Mouse (Mus musculus) lung, postnatal 36 days (tissue): ENCODE results near the gene Uba52.
"Not testable (repeated sequence)": the region's sequence is repeated elsewhere in the genome, so short reads cannot be mapped to it uniquely, and the experiment has no call there.

Experiments used
- DNase-seq: peaks from one replicate; pipeline ENCODE4 v3.0.0; 2022; ENCODE audit warnings: mixed read lengths

Gene Uba52

DNA sequence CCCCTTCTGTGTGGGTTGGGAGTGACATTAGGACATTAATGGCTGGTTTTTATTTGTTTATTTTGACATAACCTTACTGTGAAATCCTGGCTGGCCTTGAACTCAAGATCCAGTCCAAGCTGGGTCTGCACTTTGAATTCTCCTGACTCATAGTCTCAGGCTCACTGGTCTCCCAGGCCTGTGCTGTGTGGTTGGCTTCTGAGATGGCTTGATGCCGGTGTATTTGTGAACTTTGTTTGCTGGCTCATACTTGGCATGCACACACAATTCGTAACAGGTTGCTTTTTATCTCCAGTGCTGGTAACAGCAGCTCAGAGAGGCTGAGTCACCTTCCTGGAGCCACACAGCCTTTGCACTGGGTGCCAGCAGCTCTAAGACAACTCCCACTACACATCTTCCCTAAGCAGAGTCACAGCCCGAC, 19.1 kb upstream of the Uba52 start:
- no peak for DNase-seq

DNA sequence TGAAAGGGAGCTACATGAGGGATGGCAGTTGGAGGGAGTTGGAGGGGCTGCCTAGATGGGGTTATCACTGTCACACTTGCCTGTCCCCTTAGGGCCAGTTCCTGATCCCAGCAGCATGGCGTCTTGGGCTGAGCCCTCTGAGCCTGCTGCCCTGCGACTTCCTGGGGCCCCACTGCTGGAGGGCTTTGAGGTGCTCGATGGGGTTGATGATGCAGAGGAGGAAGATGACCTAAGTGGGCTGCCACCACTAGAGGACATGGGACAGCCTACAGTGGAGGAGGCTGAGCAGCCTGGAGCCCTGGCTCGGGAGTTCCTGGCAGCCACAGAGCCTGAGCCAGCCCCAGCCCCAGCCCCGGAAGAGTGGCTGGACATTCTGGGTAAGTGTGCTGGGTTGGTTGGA, 18.7 kb upstream of the Uba52 start:
- DNase-seq: no peak

DNA sequence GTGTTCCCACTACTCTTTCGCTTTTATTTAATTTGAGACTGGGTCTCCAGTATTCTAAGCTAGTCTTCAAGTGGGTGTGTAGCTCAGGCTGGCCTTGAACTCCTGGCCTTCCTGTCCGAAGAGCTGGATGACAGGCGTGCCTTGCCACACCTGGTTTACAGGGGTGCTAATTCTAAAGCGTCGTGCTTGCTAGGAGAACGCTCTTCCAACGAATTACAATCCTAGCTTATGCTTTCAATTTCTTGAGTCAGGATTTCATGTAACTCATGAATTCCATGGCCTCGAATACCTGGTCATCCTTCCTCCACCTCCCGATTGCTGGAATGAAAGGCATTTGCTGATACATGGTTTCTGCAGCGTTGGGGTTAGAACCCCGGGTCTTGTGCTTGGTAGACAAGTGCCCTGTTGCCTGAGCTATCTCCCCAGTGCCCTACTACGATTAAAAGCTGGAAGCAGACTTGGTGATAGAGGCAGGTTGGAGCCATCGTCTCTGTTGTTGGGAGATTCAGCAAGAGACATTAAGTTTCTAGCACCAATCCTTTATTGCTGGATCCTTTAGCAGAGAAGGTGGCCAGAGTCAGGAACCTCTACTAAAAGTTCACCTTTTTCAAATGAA, 17.7 kb upstream of the Uba52 start:
- DNase-seq: no peak

DNA sequence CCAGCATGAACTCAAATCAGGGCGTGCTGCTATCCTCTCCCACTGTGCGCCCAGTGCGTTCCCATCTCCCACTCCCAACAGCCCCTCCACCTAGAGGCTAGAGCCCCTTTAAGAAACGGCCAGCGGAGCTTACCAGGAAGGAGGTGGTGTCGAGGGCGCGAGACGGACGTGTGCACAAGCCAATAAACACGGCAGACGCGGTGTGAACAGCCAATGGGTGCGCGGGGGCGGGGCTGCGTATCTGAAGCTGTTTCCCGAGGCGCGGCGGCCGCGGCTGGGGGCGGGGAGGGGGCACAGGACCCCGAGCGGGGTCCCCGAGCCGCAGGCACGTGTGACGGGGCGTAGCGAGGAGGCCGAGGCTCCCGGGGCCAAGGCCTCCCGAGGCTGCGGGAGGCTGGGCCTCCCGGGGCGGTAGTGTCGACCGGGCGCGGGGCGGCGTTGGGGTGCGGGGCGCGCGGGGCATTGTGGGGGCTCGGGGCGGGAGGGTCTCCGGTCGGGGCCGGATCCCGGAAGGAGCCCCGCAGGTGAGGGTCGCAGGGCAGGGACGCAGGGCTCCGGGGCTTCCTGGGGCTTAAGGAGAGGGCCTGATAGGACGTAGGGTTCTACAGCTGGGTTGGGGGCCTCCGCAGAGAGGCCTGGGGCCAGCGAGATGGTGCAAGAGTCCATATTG, 17.0 kb upstream of the Uba52 start, which contains the start of the genes Fkbp8 and Kxd1:
Fkbp8 (plus strand) TSS at position 213 of the 670 bp plus-strand sequence.
Kxd1 (minus strand) TSS at position 445 of the 670 bp plus-strand sequence.
- DNase-seq: peak; percentile 99

DNA sequence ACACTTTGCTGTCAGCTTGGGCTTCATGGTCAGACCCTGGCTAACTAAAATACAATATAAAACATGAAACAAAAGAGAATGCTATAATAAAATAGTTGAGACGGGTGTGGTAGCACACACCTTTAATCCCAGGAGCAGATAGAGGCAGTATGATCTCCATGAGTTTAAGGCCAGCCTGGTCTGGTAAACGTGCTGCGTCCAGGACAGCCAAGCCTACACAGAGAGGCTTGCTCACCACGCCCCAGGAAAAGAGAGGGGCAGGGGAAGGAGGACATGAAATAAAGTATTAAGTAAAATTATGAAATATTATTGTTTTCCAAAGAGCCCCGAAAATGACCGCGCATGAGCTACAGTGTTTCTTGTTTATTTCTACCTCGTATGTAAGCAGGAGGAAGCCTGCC, 16.5 kb upstream of the Uba52 start:
- no peak for DNase-seq

DNA sequence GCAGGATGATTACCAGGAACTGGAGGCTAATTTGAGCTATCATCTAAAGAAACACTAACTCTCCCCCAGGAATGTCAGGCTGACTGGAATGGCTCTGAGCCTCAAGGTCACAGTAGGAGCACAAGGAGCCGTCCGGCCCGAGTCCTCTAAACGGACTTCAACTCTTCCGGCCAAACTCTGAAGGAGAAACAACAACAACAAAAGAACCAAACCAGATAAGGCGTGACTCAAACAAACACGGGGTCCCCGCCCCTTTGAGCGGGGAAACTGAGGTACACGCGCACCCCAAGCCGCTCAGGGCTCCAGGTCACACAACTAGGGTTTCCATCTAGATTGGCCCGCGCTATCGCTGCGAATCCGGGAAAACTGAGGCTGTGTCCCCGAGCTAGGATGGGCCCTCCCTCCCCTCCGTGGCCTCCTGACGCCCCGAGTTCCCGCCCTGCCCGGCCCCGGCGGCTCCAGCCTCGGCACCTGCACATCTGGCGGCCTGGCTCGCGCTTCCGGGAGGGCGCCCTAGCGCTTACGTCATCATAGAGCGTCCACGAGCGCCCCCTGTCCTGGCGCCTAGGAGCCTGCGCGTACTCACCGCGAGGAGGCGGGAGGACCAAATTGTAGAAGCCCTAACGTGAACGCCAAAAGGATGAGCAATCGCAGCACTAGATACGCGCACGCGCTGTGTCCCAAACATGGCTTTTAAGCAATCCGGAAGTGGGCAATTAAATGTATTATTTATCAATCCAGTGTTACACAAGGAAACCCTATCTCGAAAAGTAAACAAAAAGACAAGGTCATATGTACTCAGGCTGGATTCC, 12.2 kb upstream of the Uba52 start:
- DNase-seq: peak; percentile 97

DNA sequence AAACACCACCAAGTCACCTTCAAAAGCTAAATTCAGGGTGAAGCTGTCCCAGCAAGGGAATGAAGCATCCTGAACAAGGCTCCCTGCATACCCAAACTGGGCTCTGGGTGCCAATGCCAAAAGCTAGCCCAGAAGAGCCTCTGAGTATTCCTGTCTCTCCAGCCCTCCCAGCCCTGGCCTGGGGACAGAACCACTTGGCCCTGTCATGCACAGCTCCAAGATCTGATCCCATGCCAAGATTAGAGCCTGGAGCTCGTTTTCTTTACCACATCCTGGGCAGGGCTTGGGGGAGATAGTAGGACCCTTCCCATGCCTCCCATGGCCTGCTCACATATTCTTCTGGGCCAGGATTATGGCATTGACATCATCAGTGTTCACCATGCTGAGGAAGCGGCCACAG, 9.0 kb upstream of the Uba52 start:
- DNase-seq: no peak

DNA sequence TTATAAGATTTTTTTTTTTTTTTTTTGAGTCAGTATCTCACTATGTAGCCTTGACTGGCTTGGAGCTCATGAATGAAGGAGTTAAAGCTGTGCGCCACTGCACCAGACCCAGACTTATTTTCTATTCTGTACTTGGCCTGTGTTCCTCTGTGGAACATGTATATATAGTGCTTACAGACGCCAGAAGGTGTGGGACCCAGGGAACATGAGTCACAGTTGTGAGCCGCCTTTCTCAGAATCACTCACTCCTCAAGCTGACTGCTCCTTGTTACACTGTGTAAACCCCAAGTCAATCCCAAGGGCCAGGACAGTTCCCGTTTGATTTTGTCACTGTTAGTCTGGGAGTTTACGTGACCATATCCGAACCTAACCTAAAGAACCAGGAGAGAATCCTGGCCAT, 8.4 kb upstream of the Uba52 start:
- no peak for DNase-seq

DNA sequence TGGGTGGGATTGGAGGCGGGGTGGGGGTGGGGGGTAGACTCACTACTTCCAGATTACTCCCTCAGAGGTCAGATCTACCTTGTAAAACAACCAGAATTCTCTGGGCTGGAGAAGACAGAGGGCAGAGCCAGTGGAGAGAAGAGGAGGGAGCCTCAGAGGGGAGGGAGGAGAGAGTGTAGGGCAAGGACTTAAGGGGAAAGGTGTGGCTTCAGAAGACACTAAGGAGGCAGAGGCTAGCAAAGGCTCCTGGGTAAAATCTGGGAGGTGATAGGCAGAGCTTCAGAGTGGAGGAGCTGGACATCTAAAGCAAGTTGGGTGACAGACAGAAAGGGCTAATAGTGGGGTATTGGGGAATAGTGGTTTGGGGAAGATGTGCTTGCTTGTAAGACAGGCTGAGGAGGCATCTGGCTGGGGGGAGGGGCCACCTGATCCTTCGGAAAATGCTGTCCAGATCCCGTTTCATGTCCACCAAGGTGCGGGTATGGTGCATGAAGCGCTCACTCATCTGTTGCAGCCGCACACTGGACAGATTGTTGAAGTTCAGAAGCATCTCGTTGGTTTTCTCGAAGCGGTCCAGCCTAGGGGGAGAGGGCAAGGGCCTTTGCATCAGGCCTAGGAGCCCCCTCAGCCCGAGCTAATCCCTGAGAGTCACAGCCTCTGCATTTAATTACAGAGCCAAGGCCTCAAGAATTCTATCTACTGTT, 7.5 kb upstream of the Uba52 start:
- DNase-seq: no peak

DNA sequence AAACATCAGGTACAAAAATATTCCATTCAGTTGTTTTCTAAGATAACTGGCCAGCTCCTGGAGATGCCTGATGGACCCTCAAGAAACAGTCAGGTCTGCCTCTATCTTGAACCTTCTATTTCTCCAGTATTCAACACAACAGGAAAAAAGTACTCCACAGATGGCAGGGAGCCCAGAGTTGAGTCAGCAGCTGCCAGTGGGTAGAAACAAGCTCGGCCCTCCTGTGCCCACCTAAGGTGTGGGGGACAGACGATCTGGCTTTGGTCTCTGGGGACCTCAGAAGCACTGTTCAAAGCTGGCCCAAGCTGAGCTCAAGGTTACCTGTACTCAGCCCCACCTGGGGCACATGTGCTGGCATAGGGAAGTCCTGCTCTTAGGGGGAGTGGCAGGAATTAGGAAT, 2.8 kb upstream of the Uba52 start:
- DNase-seq: peak; percentile 66

DNA sequence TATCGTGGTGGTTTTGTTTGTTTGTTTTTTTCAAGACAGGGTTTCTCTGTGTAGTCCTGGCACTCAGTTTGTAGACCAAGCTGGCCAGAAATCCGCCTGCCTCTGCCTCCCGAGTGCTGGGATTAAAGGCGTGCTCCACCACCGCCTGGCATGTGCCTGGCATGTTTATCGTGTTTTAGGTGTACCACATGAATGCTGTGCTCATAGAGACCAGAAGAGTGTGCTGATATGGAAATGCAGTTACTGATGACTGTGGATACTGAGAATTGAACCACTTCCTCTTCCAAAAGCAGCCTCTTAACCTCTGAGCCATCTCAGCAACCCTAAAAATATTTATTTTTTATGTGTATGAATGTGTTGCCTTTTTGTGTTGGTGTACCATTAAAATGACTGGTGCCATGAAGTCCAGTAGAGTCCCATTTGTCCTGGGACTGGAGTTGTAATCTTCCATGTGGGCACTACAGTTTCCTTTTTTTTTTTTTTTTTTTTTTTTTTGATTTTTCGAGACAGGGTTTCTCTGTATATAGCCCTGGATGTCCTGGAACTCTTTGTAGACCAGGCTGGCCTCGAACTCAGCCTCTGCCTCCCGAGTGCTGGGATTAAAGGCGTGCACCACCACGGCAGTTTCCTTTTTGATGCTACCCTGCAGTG, 1.8 kb upstream of the Uba52 start:
- DNase-seq: no peak

DNA sequence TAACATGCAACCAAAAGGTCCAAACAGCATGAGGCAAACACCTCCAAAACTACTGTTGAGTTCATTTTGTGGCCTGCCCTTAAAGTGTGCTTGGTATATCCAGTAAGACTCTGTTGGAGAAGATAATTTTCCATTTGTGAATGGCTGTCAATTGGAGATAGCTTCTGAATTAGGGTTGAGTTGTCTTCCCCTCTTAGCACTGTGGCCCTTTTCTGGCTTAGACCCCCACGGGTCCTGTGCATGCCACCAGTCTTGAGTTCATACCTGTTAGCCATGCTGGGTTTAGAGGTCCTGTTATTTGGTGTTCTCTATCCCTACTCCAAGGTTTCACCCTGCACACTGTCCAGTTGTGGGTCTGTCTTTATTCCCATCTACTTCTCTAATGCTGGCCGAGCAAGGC, 1.2 kb upstream of the Uba52 start:
- DNase-seq: no peak

DNA sequence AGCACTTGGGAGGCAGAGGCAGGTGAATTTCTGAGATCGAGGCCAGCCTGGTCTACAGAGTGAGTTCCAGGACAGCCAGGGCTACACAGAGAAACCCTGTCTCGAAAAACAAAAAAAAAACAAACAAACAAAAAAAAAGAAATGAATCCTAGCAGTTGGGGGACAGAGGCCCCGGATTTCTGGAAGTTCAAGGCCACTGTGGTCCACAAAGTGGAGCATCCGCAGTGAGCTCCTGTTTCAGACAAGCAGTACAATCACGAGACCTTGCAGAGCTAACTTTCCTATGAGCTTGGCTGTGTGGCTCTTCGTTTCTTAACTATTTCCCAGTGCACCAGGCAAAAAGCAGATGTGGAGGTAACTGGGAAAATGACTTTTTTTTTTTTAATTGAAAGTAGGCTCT, 573 bp upstream of the Uba52 start:
- DNase-seq: not testable (repeated sequence)

DNA sequence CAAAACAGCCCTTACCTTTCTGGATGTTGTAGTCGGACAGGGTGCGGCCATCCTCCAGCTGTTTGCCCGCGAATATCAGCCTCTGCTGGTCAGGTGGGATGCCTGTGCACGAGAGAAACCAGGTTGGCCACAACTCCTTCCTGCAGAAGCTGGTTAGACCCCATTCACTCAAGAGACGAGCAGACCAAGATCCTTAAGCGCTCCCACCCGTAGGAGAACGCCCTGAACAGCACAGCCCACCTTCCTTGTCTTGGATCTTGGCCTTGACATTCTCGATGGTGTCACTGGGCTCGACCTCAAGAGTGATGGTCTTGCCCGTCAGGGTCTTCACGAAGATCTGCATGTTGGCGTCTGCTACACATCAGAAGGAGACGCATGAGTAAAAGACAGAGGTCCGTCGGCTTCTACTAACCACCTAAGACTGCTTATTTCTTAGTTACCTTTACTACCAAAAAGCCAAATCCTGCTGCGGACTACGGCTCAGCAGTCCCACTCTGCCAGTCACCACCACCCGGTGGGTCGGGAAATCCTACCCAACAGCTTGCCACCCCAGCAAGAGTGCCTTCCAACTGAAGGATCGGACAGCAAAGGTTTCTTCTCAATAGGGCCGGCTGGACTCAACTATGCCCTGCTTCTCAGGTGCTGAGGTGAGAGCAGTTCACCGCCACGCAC, 1.2 kb downstream of the Uba52 start:
- DNase-seq: no peak

DNA sequence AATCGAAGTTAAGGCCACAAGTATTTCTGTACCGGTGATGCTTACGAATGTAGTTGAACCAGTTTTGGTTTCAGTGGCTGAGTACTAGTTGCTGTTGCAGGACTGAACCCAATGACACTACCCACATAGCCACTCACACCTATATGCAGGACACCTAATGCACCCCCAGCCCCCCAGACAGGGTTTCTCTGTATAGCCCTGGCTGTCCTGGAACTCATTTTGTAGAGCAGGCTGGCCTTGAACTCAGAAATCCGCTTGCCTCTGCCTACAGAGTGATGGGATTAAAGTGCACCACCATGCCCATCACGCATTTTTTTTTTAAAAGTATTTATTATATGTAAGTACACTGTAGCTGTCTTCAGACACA, 3.6 kb downstream of the Uba52 start:
- no peak for DNase-seq

DNA sequence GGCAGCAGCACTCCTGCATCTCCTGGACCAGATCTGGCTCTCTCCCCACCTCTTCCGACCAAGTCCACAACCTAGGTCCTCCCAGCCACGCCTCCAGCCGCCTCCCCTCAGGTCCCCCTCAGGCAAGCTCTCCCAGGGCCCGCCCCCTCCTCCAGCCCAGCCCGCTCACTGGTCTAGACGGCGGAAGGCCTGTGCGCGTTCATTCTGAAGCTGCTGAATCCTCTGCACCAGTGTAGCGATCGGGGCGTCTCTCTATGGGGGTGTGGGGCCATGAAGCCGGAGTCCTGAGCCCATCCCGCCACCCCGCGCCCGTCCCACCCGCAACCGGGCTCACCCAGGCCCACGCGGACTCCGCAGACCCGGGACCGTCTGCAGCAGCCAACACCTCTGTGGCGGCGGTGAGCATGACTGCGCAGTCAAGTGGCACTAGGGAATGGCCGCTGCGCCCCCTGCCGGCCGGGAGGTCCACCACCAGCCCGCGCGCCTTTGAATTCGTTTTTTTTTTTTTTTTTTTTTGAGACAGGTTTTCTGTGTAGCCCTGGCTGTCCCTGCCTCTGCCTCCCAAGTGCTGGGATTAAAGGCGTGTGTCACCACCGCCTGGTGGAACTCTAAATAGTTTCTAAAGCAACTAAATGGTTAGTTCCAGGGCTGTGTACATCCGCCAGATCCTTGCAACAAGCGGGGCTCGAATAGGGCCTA, 4.1 kb downstream of the Uba52 start, which contains the start of gene Rex1bd:
Rex1bd (minus strand) TSS at position 425 of the 699 bp plus-strand sequence.
- peak; percentile 96 for DNase-seq

DNA sequence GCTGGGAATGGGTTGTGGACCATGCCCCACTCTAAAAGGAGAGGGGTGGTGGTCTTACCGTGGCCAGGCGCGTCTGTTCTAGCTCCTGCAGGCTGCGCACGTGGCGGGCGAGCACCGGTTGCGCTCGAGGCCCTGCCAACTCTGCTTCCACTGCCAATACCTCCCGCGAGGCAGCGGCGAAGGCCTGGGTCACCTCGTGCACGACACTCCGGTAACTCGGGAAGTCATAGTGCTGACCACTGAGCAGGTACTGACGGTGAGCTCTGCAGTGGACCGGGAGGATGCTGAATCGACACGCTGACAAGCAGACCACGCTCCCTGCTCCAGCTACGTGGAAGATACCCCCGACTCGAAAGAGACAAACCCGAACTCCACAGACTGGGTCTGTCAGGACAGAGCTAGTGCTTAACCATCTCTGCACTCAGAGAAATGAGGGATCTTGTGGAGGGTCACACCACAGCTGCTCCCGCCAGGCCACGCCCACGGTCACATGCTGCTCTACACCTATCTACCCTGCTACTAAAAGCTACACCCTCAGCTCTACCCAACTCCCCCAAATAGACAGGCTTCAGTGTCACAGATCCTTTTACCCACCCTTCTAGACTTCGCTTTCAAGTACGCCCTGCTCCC, 4.8 kb downstream of the Uba52 start:
- DNase-seq: no peak

DNA sequence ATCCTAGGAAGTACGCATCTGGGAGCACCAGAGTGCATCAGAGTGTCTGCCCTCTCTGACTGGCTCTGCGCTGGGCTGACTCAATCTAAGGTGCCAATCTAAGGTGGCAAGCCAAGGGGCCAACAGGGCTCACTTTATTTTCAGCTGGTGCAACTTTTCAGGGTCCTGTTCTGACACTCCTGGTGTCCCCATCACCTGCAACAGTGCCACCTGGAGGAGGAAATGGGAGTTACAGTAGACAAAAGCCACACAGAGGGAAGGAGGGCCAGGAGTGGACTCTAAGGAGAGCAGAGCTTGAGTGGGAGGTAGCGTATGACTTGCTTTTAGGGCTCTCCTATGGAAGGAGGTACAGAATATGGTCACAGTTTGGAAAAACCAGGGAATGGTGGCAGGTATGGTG, 5.8 kb downstream of the Uba52 start:
- DNase-seq: peak; percentile 86

DNA sequence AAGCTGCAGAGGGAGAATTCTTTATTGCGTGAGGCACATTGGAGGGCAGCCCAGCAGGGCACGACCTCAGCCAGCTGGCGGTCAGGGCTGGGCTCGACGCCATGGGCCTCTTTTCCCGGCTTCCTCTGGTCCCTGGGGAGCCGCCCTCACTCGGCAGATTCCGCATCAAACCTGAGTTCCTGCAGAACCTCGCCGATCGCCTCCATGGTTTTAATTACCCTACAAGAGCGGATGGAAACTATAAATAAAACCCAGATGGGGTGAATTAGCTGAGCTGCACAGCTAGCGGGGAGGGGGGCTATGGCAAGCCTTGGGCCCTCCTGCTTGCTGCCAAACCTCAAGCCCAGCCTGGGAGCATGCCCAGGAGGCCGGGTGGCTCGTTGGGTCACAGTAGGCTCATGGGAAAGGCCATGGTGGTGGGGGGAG, 6.3 kb downstream of the Uba52 start:
- DNase-seq: peak; percentile 60

DNA sequence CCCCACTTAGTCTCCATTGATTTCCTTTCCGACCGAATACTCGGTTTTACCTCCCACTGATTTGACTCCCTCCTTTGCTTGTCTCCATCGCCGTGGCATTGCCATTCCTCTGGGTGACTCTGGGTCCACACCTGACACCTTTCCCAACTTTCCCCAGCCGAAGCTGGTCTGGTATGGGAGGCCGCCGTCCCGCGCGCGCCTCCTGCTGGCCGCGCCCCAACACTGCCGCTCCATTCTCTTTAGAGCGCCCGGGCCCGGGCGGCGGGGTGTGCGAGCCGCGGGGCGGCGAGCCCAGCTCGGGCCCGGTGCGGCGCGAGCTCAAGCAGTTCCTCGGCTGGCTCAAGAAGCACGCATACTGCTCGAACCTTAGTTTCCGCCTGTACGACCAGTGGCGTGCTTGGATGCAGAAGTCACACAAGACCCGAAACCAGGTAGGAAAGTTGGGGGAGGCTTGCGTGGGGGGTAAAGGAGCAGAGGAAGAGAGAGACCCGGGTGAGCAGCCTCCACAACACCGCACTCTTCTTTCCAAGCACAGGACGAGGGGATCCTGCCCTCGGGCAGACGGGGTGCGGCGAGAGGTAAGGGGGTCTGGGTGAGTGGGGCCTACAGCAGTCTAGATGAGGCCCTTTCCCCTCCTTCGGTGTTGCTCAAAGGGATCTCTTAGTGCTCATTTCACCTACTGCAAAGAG, 7.4 kb downstream of the Uba52 start:
- DNase-seq: peak; percentile 85
